Mouse (Mus musculus) thymus, adult 2 months (tissue): ENCODE data around the gene Mrpl2.

Experiments
- CTCF ChIP-seq: fragments of 200-500 bp; IDR thresholded peaks from 2 replicates; pipeline ENCODE4 v1.5.1; 2012; ENCODE audit warnings: mild to moderate bottlenecking, control low read depth, low read length, moderate library complexity, borderline replicate concordance; ENCODE audit not compliant: control insufficient read depth, poor library complexity, insufficient read depth; ENCODE audit errors: extremely low read depth
- POLR2A ChIP-seq: fragments of 200-500 bp; IDR thresholded peaks from 2 replicates; pipeline ENCODE4 v1.6.1; 2012; ENCODE audit warnings: mild to moderate bottlenecking, low read length, control low read depth, moderate library complexity; ENCODE audit not compliant: control insufficient read depth, poor library complexity, insufficient read depth; ENCODE audit errors: extremely low read depth

DNA sequence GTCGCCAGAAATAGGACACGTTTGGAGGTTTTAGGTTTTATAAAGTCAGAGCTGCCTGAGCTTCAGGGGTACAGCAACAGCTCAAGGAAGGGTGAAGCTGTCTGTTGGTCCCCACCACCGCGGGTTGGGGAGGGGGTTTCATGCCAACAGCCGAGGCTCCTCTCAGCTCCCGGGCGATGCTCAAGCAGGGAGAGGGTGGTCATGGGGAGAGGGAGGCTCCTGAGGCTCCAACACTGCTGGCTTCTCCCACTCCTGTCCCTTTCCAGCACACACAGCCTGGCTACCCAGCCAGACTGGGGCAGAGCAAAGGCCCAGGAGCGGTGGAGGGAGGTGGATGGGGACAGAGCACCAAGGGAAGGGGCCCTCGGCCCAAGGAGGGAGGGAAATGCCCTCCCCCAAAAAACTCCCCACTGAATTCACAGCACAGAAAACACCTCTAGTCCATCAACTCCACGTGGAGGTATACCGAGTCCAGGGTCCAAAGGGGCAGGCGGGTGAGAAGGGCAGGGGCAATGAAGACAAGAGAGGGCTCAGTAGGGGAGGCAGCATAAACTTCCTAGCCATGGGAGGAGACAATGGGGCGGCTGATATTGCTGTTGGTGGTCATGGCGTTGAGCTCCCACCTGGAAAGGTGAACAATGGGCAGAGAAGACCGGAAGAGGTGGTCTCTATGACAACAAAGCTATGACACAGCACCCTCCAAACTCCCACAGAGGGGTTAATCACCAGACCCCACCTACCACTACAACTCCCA, 28.7 kb downstream of the Mrpl2 start:
- TF ChIP-seq CTCF (no peak), POLR2A (no peak)
